Mouse (Mus musculus) granulocyte monocyte progenitor cell, adult 5-6 weeks (primary cell): Measurements from ENCODE around the gene Krtap28-10. TPM values are rescaled to one million over a fixed set of nuclear protein-coding genes. Genes with fewer than 3 reads are reported as not detected.

Experiments used
- ATAC-seq: replicated peaks from 2 replicates; pipeline ENCODE4 v1.8.0; 2016; ENCODE audit warnings: mild to moderate bottlenecking, moderate TSS enrichment, inconsistent platforms; ENCODE audit not compliant: poor library complexity, severe bottlenecking
- total RNA-seq, 2 experiments: library from RNA; stranded (forward) in 1 of 2; stranded (reverse) in 1 of 2; fragments of 200-712, 200-1000 nt in 1 of 2; fragments of >200 nt in 1 of 2; fragmentation: Nextera tagmentation in 1 of 2; gene quantifications; 2 replicates each; pipeline ENCODE4 v1.2.3; 2014 to 2017

Krtap28-10 gene
- total RNA-seq (2014; fragmentation: Nextera tagmentation) (not detected in 2 replicates), total RNA-seq (2017) (not detected in 2 replicates)

GRCm38 (mm10) chr1:83042380-83042779 is at the start of gene Krtap28-10:
TSS of gene Krtap28-10 (minus strand) at chr1:83042480.
- ATAC-seq: no peak

- no peak for ATAC-seq
These were observed 49.0 kb upstream of the Krtap28-10 start for GRCm38 (mm10) chr1:83091268-83091667.

- ATAC-seq: no peak
These were observed 42.5 kb upstream of the Krtap28-10 start for GRCm38 (mm10) chr1:83084790-83085189.

GRCm38 (mm10) chr1:83077016-83077415 is 34.7 kb upstream of the Krtap28-10 start:
- peak; percentile 76 for ATAC-seq

GRCm38 (mm10) chr1:83076190-83076917 is 34.1 kb upstream of the Krtap28-10 start:
- peak; percentile 93 for ATAC-seq

- ATAC-seq: no peak
These were observed 33.4 kb upstream of the Krtap28-10 start for GRCm38 (mm10) chr1:83075526-83076189.

- no peak for ATAC-seq
These were observed 24.9 kb upstream of the Krtap28-10 start for GRCm38 (mm10) chr1:83067205-83067604.

GRCm38 (mm10) chr1:83066577-83066976 is 24.3 kb upstream of the Krtap28-10 start:
- ATAC-seq: no peak

- ATAC-seq: no peak; the same call in 1 of the 2 replicates
These were observed 22.6 kb upstream of the Krtap28-10 start for GRCm38 (mm10) chr1:83064851-83065250.

GRCm38 (mm10) chr1:83060643-83061042 is 18.4 kb upstream of the Krtap28-10 start, which contains the start of gene Krtap28-13:
TSS of gene Krtap28-13 (plus strand) at chr1:83060930.
- ATAC-seq: no peak

GRCm38 (mm10) chr1:83059278-83059677 is 17.0 kb upstream of the Krtap28-10 start, which contains the start of gene A030005K14Rik:
TSS of gene A030005K14Rik (minus strand) at chr1:83059378.
- ATAC-seq: no peak

- ATAC-seq: no peak
These were observed 16.2 kb upstream of the Krtap28-10 start for GRCm38 (mm10) chr1:83058481-83058880.

GRCm38 (mm10) chr1:83044882-83045427 is 2.7 kb upstream of the Krtap28-10 start, which contains the start of gene Gm47969:
TSS of gene Gm47969 (plus strand) at chr1:83044932.
- ATAC-seq: peak; percentile 92

- no peak for ATAC-seq
These were observed 3.2 kb downstream of the Krtap28-10 start for GRCm38 (mm10) chr1:83039080-83039479.

- ATAC-seq: peak; percentile 61
These were observed 4.1 kb downstream of the Krtap28-10 start, which contains the start of gene Slc19a3 for GRCm38 (mm10) chr1:83038109-83038672. TSS of gene Slc19a3 (minus strand) at chr1:83038448.

GRCm38 (mm10) chr1:83036892-83037667 is 5.2 kb downstream of the Krtap28-10 start:
- no peak for ATAC-seq

- no peak for ATAC-seq
These were observed 7.8 kb downstream of the Krtap28-10 start for GRCm38 (mm10) chr1:83034509-83034908.

- ATAC-seq: no peak
These were observed 9.8 kb downstream of the Krtap28-10 start for GRCm38 (mm10) chr1:83032508-83032907.

- no peak for ATAC-seq
These were observed 10.3 kb downstream of the Krtap28-10 start for GRCm38 (mm10) chr1:83031950-83032349.

- ATAC-seq: no peak
These were observed 25.7 kb downstream of the Krtap28-10 start for GRCm38 (mm10) chr1:83016556-83016955.
